Mouse (Mus musculus) intestine, postnatal 0 days (tissue): Measurements from ENCODE around the gene Macrod1. TPM values are rescaled to one million over a fixed set of nuclear protein-coding genes. Genes with fewer than 3 reads are reported as not detected.

Source experiments
- ATAC-seq: fragments of 200-750 bp; cut with Nextera tagmentation; 2 replicates; pipeline ENCODE4 v1.8.0; 2017; ENCODE audit warnings: mild to moderate bottlenecking, moderate TSS enrichment, moderate library complexity
- H3K27ac ChIP-seq: fragments of 300-500 bp; sonication (generic); 2 replicates; pipeline ENCODE4 v1.5.1; 2014; ENCODE audit warnings: mild to moderate bottlenecking, low read depth, low read length, moderate library complexity
- H3K27me3 ChIP-seq: fragments of 300-500 bp; sonication (generic); replicated peaks from 2 replicates; pipeline ENCODE4 v1.6.1; 2014; ENCODE audit warnings: low read length, mixed read lengths; ENCODE audit not compliant: control insufficient read depth, insufficient read depth
- H3K36me3 ChIP-seq: fragments of 300-500 bp; sonication (generic); 2 replicates; pipeline ENCODE4 v1.6.1; 2014; ENCODE audit warnings: mild to moderate bottlenecking, moderate library complexity; ENCODE audit not compliant: control insufficient read depth, insufficient read depth
- H3K4me1 ChIP-seq: fragments of 300-500 bp; sonication (generic); replicated peaks from 2 replicates; pipeline ENCODE4 v1.6.1; 2014; ENCODE audit warnings: antibody characterized with exemption, low read length, mixed read lengths; ENCODE audit not compliant: control insufficient read depth, insufficient read depth
- H3K4me2 ChIP-seq: fragments of 300-500 bp; sonication (generic); replicated peaks from 2 replicates; pipeline ENCODE4 v1.6.1; 2014; ENCODE audit warnings: low read depth, mild to moderate bottlenecking, moderate library complexity
- H3K4me3 ChIP-seq: fragments of 300-500 bp; sonication (generic); 2 replicates; pipeline ENCODE4 v1.5.1; 2014; ENCODE audit warnings: low read depth, low read length
- H3K9ac ChIP-seq: fragments of 300-500 bp; sonication (generic); 2 replicates; pipeline ENCODE4 v1.6.1; 2014; ENCODE audit warnings: mild to moderate bottlenecking, low read depth, low read length
- H3K9me3 ChIP-seq: fragments of 300-500 bp; sonication (generic); 2 replicates; pipeline ENCODE4 v1.6.1; 2016; ENCODE audit warnings: mixed run types; ENCODE audit not compliant: control insufficient read depth
- CTCF ChIP-seq: sonication (generic); IDR thresholded peaks from 2 replicates; pipeline ENCODE4 v1.5.1; 2016; ENCODE audit warnings: low read depth, mild to moderate bottlenecking, control low read depth, antibody characterized with exemption, moderate library complexity
- WGBS: fragments of 180-500 bp; shearing (Covaris S2); extraction: QIAGEN DNeasy Blood & Tissue Kit; methylation state at CpG from one replicate; pipeline ENCODE4 v1.1.7; 2014; 5-methylcytosine and 5-hydroxymethylcytosine counted together
- polyA plus RNA-seq: library from polyadenylated mRNA; unstranded; fragments of >200 nt; fragmentation: Nextera tagmentation; extraction: Ambion mirVana; gene quantifications from 2 replicates; pipeline ENCODE4 v1.2.1, GENCODE M21; 2015

Gene Macrod1
- 14.4 and 15.1 TPM in 2 replicates for polyA plus RNA-seq

DNA sequence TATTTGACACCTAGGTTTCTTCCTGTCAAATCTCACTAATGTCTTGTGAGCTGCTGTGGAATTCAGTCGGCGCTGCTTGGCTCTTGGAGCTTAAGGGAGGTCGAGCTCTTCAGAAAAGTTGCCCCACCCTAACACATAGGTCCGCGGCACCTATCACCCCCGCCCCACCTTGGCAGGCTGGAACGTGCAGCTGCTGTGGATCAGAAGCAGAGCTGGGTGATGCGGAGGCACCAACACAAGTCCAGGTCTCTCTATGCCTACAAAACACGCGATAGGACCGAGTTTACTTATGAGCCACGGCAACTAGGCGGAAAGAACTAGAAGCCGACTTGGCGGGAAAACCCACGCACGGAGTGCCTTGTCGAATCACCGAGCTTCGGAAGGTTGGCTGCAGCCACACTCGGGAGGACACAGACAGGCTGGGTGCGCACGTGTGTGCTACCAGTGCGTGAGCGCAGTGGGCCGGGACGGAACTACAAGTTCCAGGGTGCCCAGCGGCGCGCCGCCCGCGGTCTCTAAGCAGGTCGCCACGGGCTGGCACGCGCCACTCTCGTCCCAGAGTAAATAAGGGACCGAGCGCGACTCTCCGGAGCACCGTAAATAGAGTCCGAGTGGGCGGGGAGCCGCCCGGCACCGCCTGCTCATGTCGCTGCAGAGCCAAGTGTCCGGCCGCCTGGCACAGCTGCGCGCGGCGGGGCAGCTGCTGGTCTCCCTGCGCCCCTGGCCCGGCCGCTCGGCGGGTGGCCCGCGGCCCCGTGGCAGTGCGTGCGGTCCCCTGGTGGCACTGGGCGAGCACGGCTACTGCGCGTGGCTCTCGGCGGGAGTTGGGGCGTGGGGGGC, at the start of gene Macrod1:
TSS of gene Macrod1 (plus strand) at position 563 of the 840 bp plus-strand sequence.
- peak within 1 kb of the TSS; percentile 35; the same call in 1 of the 2 replicates for H3K27ac ChIP-seq
- H3K4me2 ChIP-seq, result peak within 1 kb of the TSS; percentile 98
- peak within 1 kb of the TSS; percentile 64 for H3K4me3 ChIP-seq
- no peaks in the 10 kb centered on the region for H3K27me3 ChIP-seq
- ATAC-seq, result peak; percentile 76
- no peaks in the 10 kb centered on the region for H3K9me3 ChIP-seq
- TF ChIP-seq CTCF, result peak; percentile 8; the same call in 1 of the 2 replicates
- H3K4me1 ChIP-seq, result peaks cover 7% of the 10 kb centered on the region; the same call in 1 of the 2 replicates
- 1% methylated on average over 72 of the region's 72 CpGs for WGBS
- H3K9ac ChIP-seq, result peak within 1 kb of the TSS; percentile 47
- no peaks in the 10 kb centered on the region for H3K36me3 ChIP-seq

- H3K4me2 ChIP-seq, result no peak overlapping the region
- peak overlapping the region; percentile 46; the same call in 1 of the 2 replicates for H3K27ac ChIP-seq
- H3K9me3 ChIP-seq, result no peaks in the 10 kb centered on the region
- WGBS, result 61% methylated on average over 9 of the region's 9 CpGs
- H3K27me3 ChIP-seq, result no peaks in the 10 kb centered on the region
- H3K4me1 ChIP-seq, result no peaks in the 10 kb centered on the region
- no peak for TF ChIP-seq CTCF
- no peaks in the 10 kb centered on the region for H3K36me3 ChIP-seq
- H3K4me3 ChIP-seq, result no peak overlapping the region
- H3K9ac ChIP-seq, result no peak overlapping the region
- no peak; the same call in 1 of the 2 replicates for ATAC-seq
Observed at GRCm38 (mm10) chr19:7006892-7007593, 49.6 kb upstream of the Macrod1 start.

DNA sequence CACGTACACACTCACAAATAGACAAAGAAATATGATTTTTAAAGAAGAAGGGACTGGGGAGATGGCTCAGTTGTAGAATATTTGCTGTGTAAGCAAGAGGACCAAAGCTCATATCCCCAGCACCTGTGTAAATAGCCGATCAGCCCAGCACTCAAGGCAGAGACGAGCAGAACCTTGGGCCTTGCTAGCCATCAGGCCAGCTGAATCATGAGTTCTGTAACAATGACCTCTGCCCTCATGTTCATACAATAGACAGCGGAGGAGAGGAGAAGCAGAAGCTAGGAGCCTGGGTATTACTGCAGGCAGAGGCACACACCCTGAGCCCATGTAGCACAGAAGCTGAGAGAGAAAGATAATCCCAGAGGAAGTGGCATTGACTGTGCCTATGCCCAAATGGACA, 44.2 kb upstream of the Macrod1 start:
- Histone ChIP-seq H3K27ac (no peak overlapping the region), H3K9ac (no peak overlapping the region), H3K4me2 (no peak overlapping the region), H3K36me3 (0 out of 2 replicates have a peak, but pooled peaks cover 8% of the 10 kb centered on the region), H3K4me1 (no peaks in the 10 kb centered on the region), H3K4me3 (no peak overlapping the region), H3K9me3 (no peaks in the 10 kb centered on the region), H3K27me3 (no peaks in the 10 kb centered on the region)
- 0 out of 2 replicates have a peak, but pooled peaks have one; percentile 44 for ATAC-seq
- WGBS, result 48% methylated on average over 4 of the region's 4 CpGs
- no peak for TF ChIP-seq CTCF

DNA sequence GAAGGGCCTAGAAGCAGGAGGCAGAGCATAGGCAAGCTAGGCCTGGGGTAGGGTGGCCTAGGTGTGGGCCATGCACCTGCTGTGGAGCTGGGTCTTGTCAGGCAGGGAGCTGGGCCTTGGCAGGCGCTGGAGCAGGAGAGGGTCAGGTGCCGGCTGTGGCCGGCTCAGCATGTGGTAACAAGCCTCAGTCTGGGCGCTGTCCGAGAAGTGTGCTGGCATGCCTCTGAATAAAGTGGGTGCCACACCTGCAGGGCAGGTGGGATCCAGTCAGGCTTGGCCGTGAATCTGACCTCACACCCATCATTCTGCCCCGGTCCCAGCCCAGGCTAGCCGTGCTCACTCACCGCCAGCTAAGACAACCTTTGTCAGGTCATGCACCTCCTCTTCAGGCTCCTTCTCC, 42.6 kb upstream of the Macrod1 start:
- Histone ChIP-seq H3K36me3 (0 out of 2 replicates have a peak, but pooled peaks cover 8% of the 10 kb centered on the region), H3K9me3 (no peaks in the 10 kb centered on the region), H3K27ac (no peak overlapping the region), H3K4me3 (no peak overlapping the region), H3K4me1 (no peaks in the 10 kb centered on the region), H3K4me2 (no peak overlapping the region), H3K9ac (no peak overlapping the region), H3K27me3 (no peaks in the 10 kb centered on the region)
- no peak for TF ChIP-seq CTCF
- WGBS, result 89% methylated on average over 9 of the region's 9 CpGs
- no peak for ATAC-seq

DNA sequence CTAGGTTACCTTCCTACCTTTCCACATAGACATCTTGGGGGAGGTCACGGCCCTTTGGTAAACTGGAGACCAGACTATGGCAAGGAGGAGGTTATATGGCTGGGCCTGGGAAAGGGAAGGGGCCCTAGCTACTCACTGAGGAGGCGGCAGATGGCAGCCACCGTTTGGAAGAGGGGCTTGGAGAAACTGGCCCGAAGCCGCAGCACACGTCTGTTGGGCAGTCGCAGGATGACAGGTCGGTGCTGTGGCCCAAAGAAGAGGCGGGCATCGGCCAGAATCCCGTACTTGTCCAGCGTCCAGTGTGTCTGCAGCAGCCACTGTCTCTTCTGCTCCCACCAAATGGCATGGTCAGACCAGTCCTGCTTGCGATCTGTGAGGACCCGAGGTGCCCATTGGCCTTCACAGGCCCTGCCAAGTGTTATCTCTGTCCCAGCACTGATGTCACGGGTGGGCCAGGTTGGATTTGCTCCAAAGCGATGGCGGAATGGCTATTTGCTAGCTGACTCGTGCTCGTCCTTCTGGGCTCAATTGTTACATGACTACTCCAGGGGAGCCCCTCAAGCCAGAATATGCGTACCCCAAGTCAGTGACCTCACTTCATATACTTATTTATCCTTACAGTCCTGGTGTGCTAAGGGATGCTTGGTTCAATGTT, 42.0 kb upstream of the Macrod1 start:
- ATAC-seq, result no peak
- Histone ChIP-seq H3K4me2 (no peak overlapping the region), H3K27ac (no peak overlapping the region), H3K36me3 (0 out of 2 replicates have a peak, but pooled peaks cover 8% of the 10 kb centered on the region), H3K4me1 (no peaks in the 10 kb centered on the region), H3K27me3 (no peaks in the 10 kb centered on the region), H3K4me3 (no peak overlapping the region), H3K9me3 (no peaks in the 10 kb centered on the region), H3K9ac (no peak overlapping the region)
- no peak for TF ChIP-seq CTCF
- WGBS, result 91% methylated on average over 20 of the region's 20 CpGs
